1 mouse cellular context compared by ENCODE assay signal in the genomic region with DNA sequence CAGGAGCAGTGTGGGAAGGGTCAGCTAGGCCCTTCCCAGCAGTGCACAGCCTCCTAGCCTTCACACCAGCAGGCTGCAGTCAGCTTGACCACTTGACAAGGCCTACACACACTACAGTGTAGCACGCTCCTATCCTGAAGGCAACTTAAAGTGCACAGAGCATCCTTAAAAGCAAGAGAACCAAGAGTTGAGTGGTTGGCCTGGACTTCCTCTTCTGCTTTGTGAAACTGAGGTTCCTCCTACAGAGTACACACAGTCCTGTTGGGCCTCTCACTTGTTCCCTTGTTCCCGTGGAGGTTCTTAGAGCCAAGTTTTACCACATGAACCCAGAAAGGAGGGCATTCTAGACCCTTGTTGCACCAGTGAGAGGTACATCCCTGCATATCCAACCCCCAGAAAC.
TF ChIP-seq lines count a peak whose summit lies in the region.

No protein-coding gene starts in this region.

TF ChIP-seq in CH12.LX, 34 proteins besides CTCF, POLR2A, EP300 and RAD21 (continued from another document):
- TF ChIP-seq SIN3A (IDR thresholded peaks at IDR 0.05; ENCODE audit: low read length) (no peak), MAZ (IDR thresholded peaks at IDR 0.05; ENCODE audit: low read depth, low read length) (no peak)
